In the genomic region with DNA sequence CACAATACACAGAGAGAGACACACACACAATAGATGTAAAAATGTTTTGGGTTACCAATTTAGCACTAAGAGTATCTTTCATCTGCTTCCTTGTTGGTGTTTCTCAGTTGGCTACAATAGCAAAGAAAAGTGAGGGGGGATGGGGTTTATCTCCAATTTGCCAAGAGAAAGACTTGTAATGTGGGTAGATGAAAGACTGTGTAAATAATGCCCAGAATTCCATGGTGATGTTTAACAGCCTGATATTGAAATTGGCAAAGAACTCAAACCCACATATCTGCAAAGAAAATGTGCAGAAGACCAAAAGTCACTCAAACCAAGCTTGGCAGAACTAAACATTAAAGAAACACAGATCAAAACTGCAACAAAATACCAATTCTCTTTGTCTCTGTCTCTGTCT, we compare ENCODE assay signal across 35 mouse cellular contexts. TPM values are rescaled to one million over a fixed set of nuclear protein-coding genes. Genes with fewer than 3 reads are reported as not detected.
"Had no signal": no experiment of that assay in that cellular context is flagged by ENCODE, and none has a peak within 500 bp of the region (broad histone marks: within the 10 kb centered on the region; RNA-seq: fewer than 3 reads in every experiment).

No protein-coding gene starts in this region.

- H3K9me3 ChIP-seq: heart, embryonic 13.5 days; heart, embryonic 15.5 days; hindbrain, embryonic 13.5 days; hindbrain, embryonic 15.5 days; kidney, embryonic 15.5 days; limb, embryonic 13.5 days; limb, embryonic 15.5 days; liver, embryonic 12.5 days had no signal

- DNase-seq: gastrocnemius, postnatal 14 days; gastrocnemius, postnatal 36 days; heart, adult 2 months; heart, postnatal 14 days; heart, postnatal 36 days; kidney, adult 11 months; kidney, adult 2 months; kidney, adult 9 months; kidney, postnatal 14 days; kidney, postnatal 36 days; layer of hippocampus, adult 9-11 months; layer of hippocampus, postnatal 36 days; left cerebral cortex, postnatal 4 days had no signal

- H3K27me3 ChIP-seq: heart, embryonic 13.5 days; heart, embryonic 15.5 days; hindbrain, embryonic 13.5 days; hindbrain, embryonic 15.5 days; kidney, embryonic 15.5 days; limb, embryonic 13.5 days; limb, embryonic 15.5 days; liver, embryonic 12.5 days had no signal

- H3K4me2 ChIP-seq: heart, embryonic 11.5 days; heart, embryonic 13.5 days; heart, embryonic 15.5 days; hindbrain, embryonic 13.5 days; hindbrain, embryonic 15.5 days; kidney, embryonic 15.5 days; limb, embryonic 13.5 days; limb, embryonic 15.5 days; liver, embryonic 12.5 days had no signal

- H3K4me3 ChIP-seq: heart, adult 2 months; heart, embryonic 13.5 days; heart, embryonic 15.5 days; hindbrain, embryonic 13.5 days; hindbrain, embryonic 15.5 days; kidney, embryonic 15.5 days; limb, embryonic 13.5 days; limb, embryonic 15.5 days; liver, embryonic 12.5 days had no signal

- H3K27ac ChIP-seq: heart, adult 2 months; heart, embryonic 13.5 days; heart, embryonic 15.5 days; hindbrain, embryonic 13.5 days; hindbrain, embryonic 15.5 days; hindbrain, postnatal 0 days; kidney, embryonic 15.5 days; kidney, postnatal 0 days; limb, embryonic 13.5 days; limb, embryonic 15.5 days; liver, embryonic 12.5 days; liver, embryonic 14.5 days had no signal

- H3K9ac ChIP-seq: heart, embryonic 13.5 days; heart, embryonic 15.5 days; hindbrain, embryonic 13.5 days; hindbrain, embryonic 15.5 days; kidney, embryonic 15.5 days; limb, embryonic 13.5 days; limb, embryonic 15.5 days; liver, embryonic 12.5 days; liver, embryonic 14.5 days had no signal

- H3K4me1 ChIP-seq: heart, embryonic 13.5 days; heart, embryonic 15.5 days; hindbrain, embryonic 13.5 days; hindbrain, embryonic 15.5 days; limb, embryonic 13.5 days; liver, embryonic 12.5 days had no signal

- ATAC-seq: hindbrain, postnatal 0 days; intestine, embryonic 16.5 days; liver, embryonic 12.5 days had no signal

- H3K36me3 ChIP-seq: heart, embryonic 13.5 days; heart, embryonic 15.5 days; hindbrain, embryonic 13.5 days; hindbrain, embryonic 15.5 days; kidney, embryonic 15.5 days; limb, embryonic 13.5 days; limb, embryonic 15.5 days; liver, embryonic 12.5 days had no signal

RNA-seq across cellular contexts. Expression of gene Gm33543, which starts 3.6 kb away (rescaled TPM):
- total RNA-seq: hematopoietic stem cell, adult 5-6 weeks; hindbrain, postnatal 0 days; layer of hippocampus, adult 8-10 months; layer of hippocampus, postnatal 14 days; layer of hippocampus, postnatal 36 days; left cerebral cortex, postnatal 10 days; left cerebral cortex, postnatal 25 days; left cerebral cortex, postnatal 4 days had no signal
- polyA plus RNA-seq: heart, embryonic 11.5 days; heart, embryonic 13.5 days; heart, embryonic 15.5 days; hindbrain, embryonic 11.5 days; hindbrain, embryonic 13.5 days; hindbrain, embryonic 15.5 days; intestine, embryonic 14.5 days; intestine, embryonic 16.5 days; large intestine, adult 2 months; limb, embryonic 11.5 days; limb, embryonic 13.5 days; limb, embryonic 15.5 days; liver, embryonic 12.5 days; liver, embryonic 14.5 days had no signal
